8 mouse cellular contexts compared by ENCODE assay signal in genomic region chr1:75168472-75169464, GRCm38 (mm10). TPM values are rescaled to one million over a fixed set of nuclear protein-coding genes. Genes with fewer than 3 reads are reported as not detected.
DNase-seq lines count a peak whose midpoint lies in the region; ATAC-seq lines count a peak whose summit lies in the region.

TSS of gene Zfand2b (plus strand) at chr1:75168646.

- peak within 1 kb of the TSS; percentile 92 for H3K27ac ChIP-seq in hindbrain, embryonic 16.5 days (ENCODE audit: low read depth, low read length)
- H3K27ac ChIP-seq in macrophage, result 0 out of 2 replicates have a peak within 1 kb of the TSS, but pooled peaks have one; percentile 25

- H3K4me1 ChIP-seq in hindbrain, embryonic 16.5 days (ENCODE audit: control insufficient read depth, insufficient read depth, low read depth, low read length), result peaks cover 15% of the 10 kb centered on the region

- H3K27me3 ChIP-seq in hindbrain, embryonic 16.5 days (replicated peaks; ENCODE audit: control insufficient read depth, insufficient read depth, low read length), result no peaks in the 10 kb centered on the region

- H3K9me3 ChIP-seq in hindbrain, embryonic 16.5 days (ENCODE audit: control insufficient read depth, low read length), result no peaks in the 10 kb centered on the region

- H3K9ac ChIP-seq in hindbrain, embryonic 16.5 days (ENCODE audit: low read depth, low read length), result peak within 1 kb of the TSS; percentile 84

- ATAC-seq in hindbrain, embryonic 16.5 days, result peak; percentile 97

- H3K79me2 ChIP-seq in macrophage (ENCODE audit: inconsistent target), result no peaks in the 10 kb centered on the region

- peaks cover 23% of the 10 kb centered on the region for H3K36me3 ChIP-seq in hindbrain, embryonic 16.5 days (ENCODE audit: control insufficient read depth, insufficient read depth, low read length)
- H3K36me3 ChIP-seq in macrophage (ENCODE audit: inconsistent target), result peaks cover 34% of the 10 kb centered on the region

- peak within 1 kb of the TSS; percentile 84 for H3K4me2 ChIP-seq in hindbrain, embryonic 16.5 days (ENCODE audit: low read length)

- whole genome bisulfite sequencing in hindbrain, embryonic 16.5 days, result 1% methylated on average over 59 of the region's 59 CpGs
- 6% methylated on average over 58 of the region's 59 CpGs for WGBS in macrophage (ENCODE audit: missing documents)

- DNase-seq in WW6 (ENCODE audit: low read depth, low spot score), result peak; percentile 90
- peak; percentile 81 to 93 for DNase-seq in cerebellum, postnatal 4 days (ENCODE audit: low spot score in 2 of 2)
- peak; percentile 97 for DNase-seq in gastrocnemius, adult 18-20 months (ENCODE audit: low spot score)
- peak; percentile 96 for DNase-seq in left cerebral cortex, adult 18-20 months (ENCODE audit: low spot score in 2 of 2)
- DNase-seq in right cerebral cortex, adult 18-20 months, result peak; percentile 97
- DNase-seq in urinary bladder, postnatal 10 days (ENCODE audit: low spot score), result peak; percentile 93

- peak within 1 kb of the TSS; percentile 77 for H3K4me3 ChIP-seq in hindbrain, embryonic 16.5 days (ENCODE audit: low read length)
- H3K4me3 ChIP-seq in macrophage (ENCODE audit: inconsistent target), result peak within 1 kb of the TSS; percentile 21

RNA-seq across cellular contexts. Expression of gene Zfand2b, which starts in this region (rescaled TPM):
- total RNA-seq in gastrocnemius, adult 18-20 months (2021), result 10 to 100 TPM; 13.7 to 16.2 TPM
- 39.9 and 43.4 TPM in 2 replicates for polyA plus RNA-seq in hindbrain, embryonic 16.5 days (2015; fragmentation: Nextera tagmentation; extraction: Ambion mirVana)
- total RNA-seq in left cerebral cortex, adult 18-20 months (2021), result 10 to 100 TPM; 26.3 to 29.1 TPM
- total RNA-seq in macrophage (2018; cell fraction: chromatin; rRNA removed), result 100 to 1,000 TPM in 1 of 26 experiments, 10 to 100 TPM in 25; 23.3 to 107 (median 47.8) TPM
- 10 to 100 TPM; 14.3 to 26.2 (median 20.0) TPM for total RNA-seq in macrophage (2018; cell fraction: cytosol; rRNA removed)
- total RNA-seq in macrophage (2018; cell fraction: nucleus; rRNA removed), result 10 to 100 TPM; 16.4 to 60.6 (median 33.6) TPM
- 16.6 to 24.7 TPM (median 21.2 TPM) in 3 replicates for polyA plus RNA-seq in macrophage (2018)

Comparison
In these comparisons a context has a peak if more than half of its experiments do, and no peak if none do; other contexts are left out.
1. Peak in every context shown above with its lines: DNase-seq, ATAC-seq, H3K4me3 ChIP-seq and H3K27ac ChIP-seq.